Mouse (Mus musculus) bone marrow macrophage, adult 2 months (primary cell): Measurements from ENCODE around the gene Thsd4. TPM values are rescaled to one million over a fixed set of nuclear protein-coding genes. Genes with fewer than 3 reads are reported as not detected.

Experiments used
- H3K27ac ChIP-seq: 2 replicates; pipeline ENCODE4 v1.5.1; 2012; ENCODE audit warnings: low read depth, low read length; ENCODE audit not compliant: insufficient read depth
- H3K4me1 ChIP-seq: 2 replicates; pipeline ENCODE4 v1.6.1; 2012; ENCODE audit warnings: low read length; ENCODE audit not compliant: control insufficient read depth, insufficient read depth
- H3K4me3 ChIP-seq: 2 replicates; pipeline ENCODE4 v1.5.1; 2012; ENCODE audit warnings: mild to moderate bottlenecking, low read length, moderate library complexity; ENCODE audit not compliant: insufficient read depth
- CTCF ChIP-seq: IDR thresholded peaks from 2 replicates; pipeline ENCODE4 v1.5.1; 2012; ENCODE audit warnings: low read depth, mild to moderate bottlenecking, low read length, moderate library complexity
- POLR2A ChIP-seq: IDR thresholded peaks from 2 replicates; pipeline ENCODE4 v1.6.1; 2012; ENCODE audit warnings: mild to moderate bottlenecking, low read depth, low read length, borderline replicate concordance
- polyA plus RNA-seq: library from polyadenylated mRNA; stranded (reverse); fragments of >200 nt; gene quantifications from 2 replicates; pipeline ENCODE4 v1.2.4, GENCODE M21; 2012; ENCODE audit not compliant: missing spikeins, insufficient read depth, insufficient read length

Gene Thsd4
- polyA plus RNA-seq, 1 experiment = 0.09 TPM

DNA sequence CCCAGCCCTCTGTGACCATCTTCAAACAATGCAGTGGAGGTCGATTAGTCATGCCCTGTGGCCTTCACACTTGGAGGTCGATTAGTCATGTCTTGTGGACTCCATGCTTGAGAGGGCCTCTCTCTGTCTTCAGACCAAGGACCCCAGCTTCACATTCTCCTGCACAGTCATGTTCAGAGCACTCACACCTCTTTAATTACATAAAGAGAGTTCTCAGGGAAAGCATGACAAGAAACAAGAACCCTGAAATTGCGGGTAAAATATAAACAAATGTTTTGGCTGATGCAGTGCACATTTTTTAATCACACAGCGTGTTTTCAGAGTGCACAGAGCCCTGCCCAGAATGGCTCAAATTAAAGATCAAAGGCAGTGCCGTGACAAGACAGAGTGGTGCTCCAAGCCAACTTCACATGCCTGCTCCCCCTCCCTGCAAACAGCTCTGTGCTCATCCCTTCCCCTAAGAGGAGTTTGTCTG is 439.7 kb downstream of the Thsd4 start:
- Histone ChIP-seq H3K4me1 (no peaks in the 10 kb centered on the region), H3K27ac (no peak overlapping the region)
- TF ChIP-seq CTCF (no peak), POLR2A (no peak)

DNA sequence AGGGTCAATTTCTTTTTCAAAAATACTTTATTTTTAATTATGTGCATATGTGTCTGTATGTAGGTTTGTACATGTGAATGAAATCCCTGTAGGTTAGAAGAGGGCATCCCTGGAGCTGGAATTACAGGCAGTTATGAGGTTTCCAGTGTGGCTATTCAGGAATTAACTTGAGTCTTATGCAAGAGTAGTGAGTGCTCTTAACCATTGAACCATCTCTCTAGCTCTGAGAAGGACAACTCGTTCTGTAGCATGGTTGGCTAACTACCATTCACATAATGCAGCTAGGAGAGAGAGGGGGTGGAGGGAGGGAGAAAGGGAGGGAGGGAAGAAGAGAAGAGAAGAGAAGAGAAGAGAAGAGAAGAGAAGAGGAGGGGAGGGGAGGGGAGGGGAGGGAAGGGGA is 444.1 kb downstream of the Thsd4 start:
- H3K27ac ChIP-seq = no peak overlapping the region
- peaks cover 3% of the 10 kb centered on the region for H3K4me1 ChIP-seq
- TF ChIP-seq CTCF (no peak), POLR2A (no peak)
- no peak overlapping the region for H3K4me3 ChIP-seq

More for the DNA sequence above, 439.7 kb downstream of the Thsd4 start:
- no peak overlapping the region for H3K4me3 ChIP-seq

DNA sequence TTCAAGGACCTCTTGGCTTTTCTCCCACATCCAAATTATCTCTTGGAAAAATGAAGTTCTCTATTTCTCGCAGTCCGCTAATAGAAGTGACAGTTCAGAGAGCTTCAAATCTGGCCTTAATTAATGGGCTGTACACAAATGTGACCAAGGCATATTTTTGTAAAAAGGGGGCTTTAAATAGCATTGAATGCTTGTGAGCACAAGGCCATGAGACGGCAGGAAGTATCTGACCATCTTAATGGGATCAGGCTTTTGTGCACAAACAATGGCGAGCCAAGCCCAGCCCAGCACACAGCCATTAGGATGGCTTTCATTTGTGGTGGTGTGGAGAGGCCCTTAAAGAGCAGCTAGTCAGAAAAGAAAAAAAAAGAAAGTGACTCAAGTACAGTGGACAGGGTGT is 445.4 kb downstream of the Thsd4 start:
- TF ChIP-seq CTCF (no peak), POLR2A (no peak)
- H3K4me1 ChIP-seq = peaks cover 3% of the 10 kb centered on the region
- H3K4me3 ChIP-seq = no peak overlapping the region
- H3K27ac ChIP-seq = no peak overlapping the region

DNA sequence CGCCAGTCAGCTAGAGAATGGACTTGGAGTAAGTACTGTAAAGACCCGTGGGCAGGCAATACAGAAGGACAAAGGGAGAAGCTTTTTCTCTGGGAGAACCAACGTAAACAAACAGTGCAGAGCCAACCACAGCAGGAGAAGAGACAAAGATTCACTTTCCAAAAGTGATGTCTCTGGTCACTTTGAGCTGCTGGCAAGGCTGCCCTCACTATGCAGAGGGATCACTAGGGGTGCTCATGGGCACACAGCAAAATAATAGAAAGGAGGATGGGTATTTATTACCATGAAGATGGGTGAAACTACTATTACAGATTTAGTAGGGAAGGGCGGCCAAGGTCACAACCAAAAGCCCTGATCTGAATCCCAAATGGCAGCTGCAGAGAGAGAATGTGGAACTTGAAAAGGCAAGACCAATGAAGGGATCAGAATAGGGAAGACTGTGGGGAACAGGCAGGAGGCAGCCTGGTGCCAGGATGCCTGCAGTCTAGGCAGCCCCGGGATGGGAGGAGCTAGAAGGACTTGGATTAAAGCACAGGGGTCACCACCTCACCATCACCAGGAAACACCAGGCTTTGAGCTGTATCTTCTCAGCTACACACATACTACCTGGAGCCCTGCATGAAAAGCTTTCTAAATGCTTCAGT is 450.1 kb downstream of the Thsd4 start:
- Histone ChIP-seq H3K4me3 (no peak overlapping the region), H3K27ac (no peak overlapping the region), H3K4me1 (peaks cover 7% of the 10 kb centered on the region)
- TF ChIP-seq POLR2A (no peak), CTCF (no peak)

DNA sequence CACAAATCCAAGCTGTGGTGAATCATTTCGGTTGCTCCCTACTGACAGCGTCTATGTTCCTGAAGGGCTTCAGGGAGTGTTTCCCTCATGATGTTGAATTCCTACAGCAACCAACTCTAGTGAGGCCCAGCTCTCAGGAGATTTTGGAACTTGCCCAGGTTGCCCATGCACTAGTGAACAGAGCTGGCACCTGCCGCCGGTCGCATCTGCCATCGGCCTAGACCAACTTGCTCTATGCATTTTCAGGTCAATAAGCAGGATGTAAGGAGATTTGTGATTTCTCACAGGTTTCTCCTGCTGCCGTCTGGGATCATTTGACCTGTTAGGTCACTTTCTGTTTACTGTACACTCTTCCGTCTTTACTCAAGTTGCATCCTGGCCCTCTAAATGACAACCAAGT is 454.6 kb downstream of the Thsd4 start:
- no peak overlapping the region for H3K4me3 ChIP-seq
- H3K27ac ChIP-seq = no peak overlapping the region
- peaks cover 21% of the 10 kb centered on the region for H3K4me1 ChIP-seq
- TF ChIP-seq CTCF (no peak), POLR2A (no peak)

DNA sequence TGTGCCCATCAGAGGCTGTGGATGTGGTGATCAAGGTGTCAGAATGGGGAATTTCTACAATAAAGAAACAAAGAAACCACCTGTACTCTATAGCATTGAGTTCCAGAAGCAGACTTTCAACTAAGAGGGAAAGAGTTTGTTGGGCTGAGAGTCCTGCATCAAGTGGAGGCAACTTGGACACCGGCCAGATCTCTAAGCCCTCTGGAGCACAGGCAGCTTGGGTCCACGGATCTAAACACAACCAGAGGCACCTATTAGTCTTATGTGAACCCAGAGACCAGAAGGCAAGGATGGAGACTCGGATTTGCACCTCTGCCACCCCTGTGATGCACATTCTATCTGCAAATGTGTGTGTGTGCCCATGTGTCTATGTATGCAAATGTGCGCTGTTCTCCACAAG is 456.7 kb downstream of the Thsd4 start:
- no peak overlapping the region for H3K4me3 ChIP-seq
- H3K4me1 ChIP-seq = peaks cover 24% of the 10 kb centered on the region
- no peak for TF ChIP-seq POLR2A
- no peak for TF ChIP-seq CTCF
- no peak overlapping the region for H3K27ac ChIP-seq

DNA sequence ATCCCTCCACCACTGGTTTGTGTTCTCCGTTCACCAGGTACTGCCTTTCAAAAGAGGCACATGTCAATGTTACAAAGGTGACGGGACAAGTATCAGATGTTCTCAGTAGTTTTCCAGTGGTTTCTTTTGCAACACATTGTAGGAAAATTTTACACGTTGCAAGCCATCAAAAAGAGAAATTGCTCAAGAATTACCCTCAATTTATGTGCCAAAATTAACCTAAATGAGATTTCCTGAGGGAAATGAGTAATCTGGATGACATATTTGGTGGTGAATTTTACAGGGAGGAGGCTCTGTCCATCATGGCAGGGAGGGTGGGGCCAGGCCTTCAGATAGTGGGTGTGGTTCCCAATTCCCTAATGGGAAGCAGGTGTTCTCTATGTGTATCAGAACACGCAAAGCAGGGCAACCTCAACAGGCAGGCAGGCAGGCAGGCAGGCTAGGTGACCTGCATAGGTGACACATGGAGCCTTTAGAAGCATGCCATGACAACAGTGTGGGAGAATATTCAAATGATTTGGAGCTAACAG is 458.6 kb downstream of the Thsd4 start:
- Histone ChIP-seq H3K27ac (no peak overlapping the region), H3K4me1 (peaks cover 24% of the 10 kb centered on the region), H3K4me3 (no peak overlapping the region)
- TF ChIP-seq CTCF = no peak
- TF ChIP-seq POLR2A = no peak

DNA sequence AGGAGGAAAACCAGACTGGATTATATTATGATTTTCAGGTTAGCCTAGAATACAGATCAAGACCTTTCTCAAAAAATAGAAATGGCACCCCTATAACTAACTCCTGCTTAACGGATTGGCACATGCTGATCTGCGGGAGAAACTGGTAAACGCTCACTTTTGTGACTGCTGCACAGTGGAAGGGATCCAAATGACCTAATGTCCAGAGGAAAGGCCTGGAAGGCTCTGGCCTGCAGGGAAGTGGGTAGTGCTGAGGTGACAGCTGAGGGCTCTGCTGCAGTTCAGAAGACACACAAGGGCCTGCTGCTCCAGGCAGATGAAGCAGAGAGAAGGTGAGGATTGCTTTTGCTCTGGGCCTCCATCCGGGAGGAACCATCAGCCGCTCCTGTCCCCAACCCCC is 465.7 kb downstream of the Thsd4 start:
- Histone ChIP-seq H3K27ac (no peak overlapping the region), H3K4me1 (no peaks in the 10 kb centered on the region), H3K4me3 (no peak overlapping the region)
- TF ChIP-seq POLR2A (no peak), CTCF (no peak)

DNA sequence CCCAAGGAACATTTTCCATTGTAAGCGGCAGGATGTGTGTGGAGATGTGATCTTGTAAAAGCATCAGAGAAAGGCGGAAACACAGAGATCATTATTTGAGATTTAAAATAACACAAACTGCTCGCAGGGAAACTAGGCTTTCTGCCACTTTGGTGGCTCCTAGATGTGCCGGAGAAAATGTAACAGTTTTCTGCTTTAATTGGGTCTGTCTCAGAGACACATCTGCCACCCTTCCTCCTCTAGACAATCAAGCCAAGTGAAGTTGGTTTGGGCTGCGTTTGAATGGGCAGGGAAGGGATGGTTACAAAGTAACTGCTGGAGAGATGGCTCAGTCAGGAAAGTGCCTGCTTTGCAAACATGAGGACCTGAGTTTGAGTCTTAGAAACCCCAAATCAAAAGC is 466.9 kb downstream of the Thsd4 start:
- Histone ChIP-seq H3K27ac (no peak overlapping the region), H3K4me3 (no peak overlapping the region), H3K4me1 (no peaks in the 10 kb centered on the region)
- TF ChIP-seq POLR2A (no peak), CTCF (no peak)

DNA sequence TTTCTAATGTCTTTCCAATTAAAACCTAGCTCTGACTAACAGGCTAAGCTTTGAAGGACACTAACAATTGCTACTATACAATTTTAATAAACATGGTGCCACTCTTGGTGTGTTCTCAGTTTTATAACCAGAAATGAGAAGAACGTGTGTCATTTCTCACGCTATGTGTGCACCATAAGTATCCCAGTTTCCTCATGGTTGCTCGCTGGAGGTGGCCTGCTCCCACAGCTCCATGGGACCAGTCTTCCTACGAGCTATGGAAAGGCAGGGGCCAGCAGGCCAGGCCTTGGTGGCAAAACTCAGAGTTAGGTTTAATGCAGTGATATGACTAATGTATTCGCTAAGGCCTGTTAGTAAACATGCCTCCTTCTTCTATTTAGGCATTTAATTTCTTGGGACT is 468.7 kb downstream of the Thsd4 start:
- no peaks in the 10 kb centered on the region for H3K4me1 ChIP-seq
- no peak overlapping the region for H3K27ac ChIP-seq
- no peak overlapping the region for H3K4me3 ChIP-seq
- no peak for TF ChIP-seq CTCF
- TF ChIP-seq POLR2A = no peak

DNA sequence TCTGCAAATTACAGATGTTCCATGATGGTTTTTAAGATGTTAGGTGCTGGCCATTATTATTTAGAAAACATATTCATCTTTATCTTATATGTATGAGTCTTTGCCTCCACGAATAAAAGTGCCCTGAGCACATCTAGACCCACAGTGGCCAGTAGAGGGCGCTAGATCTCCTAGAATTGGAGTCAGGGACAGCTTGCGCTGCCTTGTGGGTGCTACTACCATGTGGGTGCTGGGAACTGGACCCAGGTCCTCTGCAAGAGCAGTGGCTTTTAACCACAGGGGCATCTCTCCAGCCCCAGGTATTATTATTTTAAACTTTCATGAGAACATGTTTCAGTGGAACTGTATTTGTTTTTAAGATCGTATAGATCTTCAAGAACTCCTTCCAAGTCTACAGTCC is 469.4 kb downstream of the Thsd4 start:
- Histone ChIP-seq H3K4me3 (no peak overlapping the region), H3K4me1 (no peaks in the 10 kb centered on the region), H3K27ac (no peak overlapping the region)
- TF ChIP-seq CTCF (peak; percentile 30; the same call in 1 of the 2 replicates), POLR2A (no peak)
